Mouse (Mus musculus) retina, adult 2 months (tissue): ENCODE measurements at regions not wholly inside any gene's neighbourhood (a gene's known extent, or its start where the extent isn't known, plus 50 kb on each side); places are given as distances from the start of the nearest gene placed in this dataset.

ENCODE experiments used
- DNase-seq: peaks from one replicate; pipeline ENCODE4 v3.0.0-alpha.2; 2012; ENCODE audit warnings: low read depth, low spot score

DNA sequence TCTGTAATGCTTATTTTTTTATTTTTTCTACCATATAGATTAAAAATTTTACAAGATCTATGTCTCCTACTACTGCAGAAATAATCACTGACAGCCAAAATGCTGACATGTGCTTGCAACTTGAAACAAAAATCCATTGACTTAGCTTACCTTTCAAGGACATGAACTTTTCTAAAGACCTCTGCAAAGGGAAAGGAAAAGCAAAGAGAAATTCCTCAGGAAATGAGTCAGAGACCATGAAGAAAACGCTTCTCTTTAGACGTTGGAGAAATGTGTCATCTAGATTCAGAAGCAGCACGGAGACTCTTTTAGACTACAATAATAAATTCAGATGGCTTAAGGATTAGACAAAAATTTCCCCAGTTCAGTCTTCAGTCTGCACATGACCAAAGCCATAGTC lies 2188.6 kb upstream of the Tenm3 start:
- DNase-seq = no peak

DNA sequence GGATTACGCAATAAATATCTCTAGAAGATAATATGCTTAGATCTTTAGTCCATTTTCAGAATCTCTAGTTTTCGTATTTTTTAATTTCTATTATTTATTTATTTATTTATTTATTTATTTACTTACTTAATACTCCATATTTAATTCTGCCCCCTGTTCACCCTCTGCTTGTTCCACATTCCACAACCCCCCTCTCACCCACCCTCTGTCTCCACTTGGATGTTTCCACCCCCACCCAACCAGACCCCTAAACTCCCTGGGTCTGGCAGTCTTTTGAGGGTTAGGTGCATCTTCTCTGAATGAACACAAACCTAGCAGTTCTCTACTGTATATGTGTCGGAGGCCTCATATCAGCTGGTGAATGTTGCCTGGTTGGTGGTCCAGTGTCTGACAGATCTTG lies 2166.8 kb upstream of the Tenm3 start:
- DNase-seq = no peak

DNA sequence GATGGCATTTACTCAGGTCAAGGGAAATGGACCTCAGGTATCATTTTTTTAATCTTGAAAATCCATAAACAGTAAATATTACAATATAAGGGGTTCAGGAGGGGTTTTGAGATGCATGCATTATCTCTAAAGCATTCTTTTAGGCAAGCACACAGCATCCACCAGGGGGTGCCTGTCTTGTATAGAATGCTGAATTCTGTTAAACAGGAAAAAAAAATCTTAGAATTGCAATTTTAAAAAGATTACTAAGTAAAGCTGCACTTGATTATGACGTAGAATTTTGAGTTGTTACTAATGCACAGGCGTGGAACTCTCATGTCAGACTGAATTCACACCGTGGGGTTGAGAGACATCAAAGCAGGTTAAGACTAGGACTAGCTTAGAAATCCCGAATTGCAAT lies 2123.6 kb upstream of the Tenm3 start:
- DNase-seq = no peak

DNA sequence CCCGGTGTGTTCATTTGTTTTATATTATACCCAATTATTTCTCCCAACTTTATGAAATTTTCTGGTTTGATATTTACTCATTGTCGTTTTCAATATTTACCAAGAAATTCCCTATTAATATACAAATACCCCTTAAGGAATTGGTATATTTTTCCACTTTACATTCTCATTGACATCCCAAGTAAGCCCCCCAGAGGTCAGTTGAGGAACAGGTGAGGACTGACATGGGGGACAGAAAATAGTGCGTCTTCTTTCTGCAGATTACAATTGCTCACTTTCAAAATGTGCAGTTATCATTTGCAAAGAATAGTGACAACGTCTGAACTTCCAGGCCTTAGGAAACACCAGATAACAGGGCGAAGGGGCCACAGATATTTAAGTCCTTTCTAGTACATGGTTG lies 2073.8 kb upstream of the Tenm3 start:
- no peak for DNase-seq

DNA sequence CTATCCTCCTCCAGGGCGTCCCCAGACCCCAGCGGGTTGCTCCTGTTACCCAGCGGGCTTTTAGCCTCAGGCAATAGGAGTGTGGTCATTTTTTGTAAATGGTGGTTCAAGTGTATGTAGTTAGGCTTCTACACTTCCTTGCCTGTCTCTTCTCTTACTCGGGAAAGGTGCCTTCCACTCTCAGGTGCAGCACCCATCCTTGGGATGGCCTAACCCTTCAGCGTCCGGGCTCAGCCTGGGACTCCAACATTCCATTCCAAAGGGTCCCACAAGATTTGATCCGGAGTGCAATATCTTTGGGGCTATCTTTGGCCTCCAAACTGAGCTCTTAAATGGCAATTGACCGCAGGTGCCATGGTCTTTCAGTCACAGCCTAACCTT lies 2073.0 kb upstream of the Tenm3 start:
- no peak for DNase-seq

DNA sequence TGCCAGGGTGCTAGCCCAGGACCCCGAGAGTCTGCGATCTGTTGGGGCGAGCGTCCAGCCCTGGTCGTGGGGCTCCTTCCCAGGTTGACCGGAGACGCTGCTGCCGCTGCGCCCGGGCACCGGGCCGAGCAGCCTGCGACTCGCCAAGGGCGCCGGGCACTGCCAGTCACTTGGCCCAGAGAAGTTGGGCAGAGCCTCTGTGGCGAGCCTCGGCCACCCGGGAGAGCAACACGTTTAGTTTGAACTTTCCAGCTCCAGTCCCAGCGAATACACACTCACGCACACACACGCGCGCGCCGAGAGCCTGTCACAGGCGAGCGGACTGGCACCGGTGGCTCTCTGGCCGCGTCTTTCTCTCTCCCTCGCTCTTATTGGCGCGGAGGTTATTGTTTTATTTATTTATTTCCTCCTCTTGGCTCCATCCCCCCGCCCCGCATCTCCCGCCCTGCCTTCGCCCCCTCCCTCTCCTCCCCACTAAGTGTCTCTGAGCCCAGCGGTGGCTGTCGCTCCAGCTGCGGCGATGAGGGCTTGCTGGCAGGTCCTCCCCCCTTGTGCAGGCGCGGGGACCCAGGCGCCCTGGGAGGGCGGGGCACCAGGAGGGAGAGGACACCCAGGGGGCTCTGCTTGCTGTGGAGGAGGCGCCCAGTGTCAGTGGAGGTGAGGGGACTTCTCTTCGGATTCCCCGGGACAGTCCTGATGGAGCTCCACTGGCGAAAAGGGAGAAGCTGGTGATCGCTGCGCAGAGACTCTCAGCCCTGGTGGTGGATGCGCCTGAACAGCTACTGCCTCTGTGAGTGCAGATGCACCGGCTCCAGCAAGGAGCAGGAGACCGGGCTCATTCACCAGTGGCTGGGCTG lies 2072.4 kb upstream of the Tenm3 start:
- DNase-seq = peak; percentile 22

DNA sequence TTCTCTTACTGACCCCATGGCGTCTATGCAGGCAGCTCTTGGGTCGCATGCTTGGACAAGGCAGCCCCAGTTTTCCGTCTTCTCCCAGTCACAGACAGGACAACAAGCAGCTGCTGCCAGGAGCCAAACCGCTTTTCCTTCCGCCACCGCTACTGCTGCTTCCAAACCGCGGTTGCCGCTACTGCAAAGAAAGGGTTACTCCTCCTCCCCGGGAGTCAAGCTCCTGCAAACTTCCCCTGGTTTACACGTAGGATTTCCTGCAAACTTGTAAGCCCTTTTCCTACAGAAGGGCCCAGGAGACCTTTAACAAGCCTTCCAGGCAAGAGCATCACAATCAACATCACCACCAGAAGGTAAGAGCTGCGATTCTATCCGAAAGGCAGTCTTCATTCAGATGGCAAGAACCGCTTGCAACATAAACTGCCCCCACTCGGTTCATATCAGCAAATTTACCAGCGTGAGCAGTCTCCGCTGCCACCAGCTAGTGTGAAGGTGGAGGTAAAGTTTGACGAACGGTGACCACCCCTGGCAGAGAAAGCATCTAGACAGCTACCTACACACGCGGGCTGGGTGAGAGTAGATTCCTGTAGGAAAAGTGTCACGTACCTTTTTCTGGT lies 2071.6 kb upstream of the Tenm3 start:
- DNase-seq = no peak

DNA sequence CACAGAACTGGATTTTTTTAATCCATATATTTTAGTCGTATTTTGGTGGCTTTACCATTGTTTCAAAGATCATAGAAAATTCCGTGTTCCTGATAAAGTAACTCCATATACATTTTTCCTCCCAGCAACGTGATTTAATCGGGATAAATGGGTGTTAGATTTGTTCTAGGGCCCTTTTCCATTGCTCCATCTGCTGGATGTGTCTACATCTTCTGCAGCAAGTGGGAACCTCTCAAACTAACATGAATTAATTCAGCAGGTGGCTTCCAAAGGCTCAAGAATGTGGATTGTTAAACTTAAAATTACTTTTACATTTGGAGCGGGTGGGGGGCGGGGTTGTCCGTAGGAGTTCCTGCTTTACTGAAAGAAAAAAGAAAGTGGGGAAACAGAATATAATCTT lies 2070.9 kb upstream of the Tenm3 start:
- DNase-seq = no peak

DNA sequence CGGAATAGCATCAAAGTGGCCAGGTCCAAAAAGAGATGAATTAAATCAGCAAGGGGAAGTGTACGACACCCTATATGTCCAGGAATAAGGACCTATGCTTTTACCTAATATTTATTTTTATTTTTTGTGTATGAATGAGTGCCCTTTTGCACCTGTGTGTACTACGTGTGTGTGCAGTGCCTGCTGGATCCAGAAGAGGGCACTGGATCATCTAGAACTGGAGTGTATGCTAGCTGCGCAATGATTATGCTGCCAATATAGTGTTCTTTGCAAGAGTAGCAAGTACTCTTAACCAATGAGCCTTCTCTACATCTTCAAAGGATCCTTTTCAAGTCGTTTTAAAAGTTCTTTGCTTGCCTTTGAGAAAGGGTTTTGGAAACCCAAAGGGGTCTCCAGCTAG lies 2034.4 kb upstream of the Tenm3 start:
- no peak for DNase-seq
